Mouse (Mus musculus) c-Kit-positive CD71-negative TER-119-negative erythroid progenitor cells, embryonic 14.5 days (primary cell): ENCODE results near the gene Saysd1.

Experiments
- DNase-seq: peaks from one replicate; pipeline ENCODE4 v3.0.0-alpha.2; 2013; ENCODE audit warnings: low read depth

Gene Saysd1

DNA sequence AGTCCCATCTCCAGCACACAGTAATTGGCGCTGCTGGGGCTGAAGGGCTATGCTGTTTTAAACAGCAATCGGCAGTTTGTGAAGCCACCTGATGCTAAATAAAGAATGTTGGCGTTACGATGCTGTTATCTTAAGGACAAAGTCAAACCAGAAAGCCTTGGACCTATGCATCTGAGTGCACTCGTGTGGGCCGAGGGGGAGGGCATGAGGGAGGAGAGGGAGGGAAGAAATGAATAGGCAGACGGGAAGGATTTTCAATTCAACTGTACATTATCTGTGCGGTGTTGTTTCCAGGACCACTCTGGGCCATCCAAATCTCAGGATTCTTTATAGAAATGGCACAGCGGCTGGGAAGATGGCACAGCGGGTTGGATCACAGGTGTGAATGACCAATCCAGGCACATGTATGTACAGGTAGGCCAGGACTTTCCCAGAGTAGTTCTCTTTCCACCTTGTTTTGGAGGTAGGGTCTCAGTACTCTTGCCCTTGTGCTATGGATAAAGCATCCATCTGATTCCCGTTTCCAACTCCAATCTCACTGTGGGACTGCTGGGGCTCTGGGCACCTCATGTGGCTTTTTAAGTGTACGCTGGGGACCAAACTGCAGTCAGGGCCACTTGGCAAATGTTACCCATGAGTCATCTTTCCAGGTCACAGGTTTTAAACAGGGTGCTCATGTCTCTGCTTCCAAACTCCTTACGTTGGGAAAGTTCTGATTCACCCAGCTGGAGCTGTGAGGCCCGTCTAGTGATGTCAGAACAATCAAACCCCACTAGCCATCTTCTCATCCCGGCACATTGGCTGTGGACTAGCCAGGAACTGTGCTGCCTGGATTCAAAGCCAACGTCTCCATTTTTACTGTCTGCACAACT is at the start of gene Saysd1:
Gene Saysd1 (minus strand): TSS at position 51 of the 872 bp plus-strand sequence.
- DNase-seq, result no peak

DNA sequence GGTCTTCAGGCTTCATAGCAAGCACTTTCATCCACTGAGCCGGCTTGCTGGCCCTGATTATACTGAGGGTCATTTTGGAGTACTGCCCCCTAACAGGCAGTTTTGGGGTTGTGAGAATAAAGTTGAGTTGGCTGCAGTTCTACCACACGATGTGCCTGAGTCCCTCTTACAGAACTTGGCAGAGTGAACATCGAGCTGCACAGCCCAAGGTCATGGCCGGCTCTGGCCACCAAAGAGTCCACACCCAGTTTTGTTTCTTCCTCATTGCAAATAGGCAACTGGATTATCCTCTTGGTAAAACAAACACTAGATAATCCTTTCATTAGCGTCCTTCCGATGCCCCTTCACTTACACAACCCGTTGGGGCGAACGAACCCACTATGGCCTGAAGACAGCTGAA is 47.1 kb upstream of the Saysd1 start:
- no peak for DNase-seq

DNA sequence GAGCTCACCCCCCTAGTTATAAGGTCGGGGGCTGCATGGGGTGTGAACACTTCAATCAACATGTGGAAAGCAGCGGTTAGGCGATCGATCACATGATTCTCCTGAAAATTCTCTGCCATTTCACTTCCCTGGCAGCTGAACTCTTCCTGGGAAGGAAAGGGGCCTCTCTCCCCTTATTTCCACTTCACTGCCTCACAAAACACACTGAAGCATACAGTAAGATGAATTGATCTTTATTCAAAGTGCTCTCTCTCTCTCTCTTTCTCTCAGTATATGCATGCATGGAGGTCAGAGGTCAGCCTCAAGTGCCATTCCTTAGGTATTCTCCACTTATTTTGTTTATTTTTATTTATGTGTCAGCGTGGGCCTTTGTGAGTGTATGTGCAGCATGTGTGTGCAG is 45.4 kb upstream of the Saysd1 start:
- DNase-seq, result no peak

DNA sequence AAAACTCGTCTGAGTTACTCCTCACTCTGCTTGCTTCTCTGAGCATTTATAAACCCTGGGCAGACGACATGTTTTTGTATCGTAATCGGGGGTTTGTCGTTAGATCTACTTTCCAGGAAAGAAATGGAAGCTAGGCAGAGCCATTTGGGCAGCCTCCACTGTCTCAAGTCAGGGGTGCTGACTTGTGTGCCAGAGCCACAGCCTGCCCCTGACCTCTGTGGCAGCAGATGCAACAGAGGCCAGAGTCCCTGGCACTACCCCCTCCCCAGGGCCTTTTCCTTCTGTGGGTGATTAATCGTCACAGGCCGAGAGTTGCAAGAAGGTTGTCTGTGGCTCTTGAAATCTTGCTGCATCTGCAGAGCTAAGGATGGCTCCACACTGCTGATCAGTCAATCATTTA is 44.3 kb upstream of the Saysd1 start:
- no peak for DNase-seq

- DNase-seq, result peak; percentile 80
Observed at GRCm38 (mm10) chr14:20181466-20181921, 43.2 kb upstream of the Saysd1 start, which contains the start of gene Kcnk5. TSS of gene Kcnk5 (minus strand) at chr14:20181809.

DNA sequence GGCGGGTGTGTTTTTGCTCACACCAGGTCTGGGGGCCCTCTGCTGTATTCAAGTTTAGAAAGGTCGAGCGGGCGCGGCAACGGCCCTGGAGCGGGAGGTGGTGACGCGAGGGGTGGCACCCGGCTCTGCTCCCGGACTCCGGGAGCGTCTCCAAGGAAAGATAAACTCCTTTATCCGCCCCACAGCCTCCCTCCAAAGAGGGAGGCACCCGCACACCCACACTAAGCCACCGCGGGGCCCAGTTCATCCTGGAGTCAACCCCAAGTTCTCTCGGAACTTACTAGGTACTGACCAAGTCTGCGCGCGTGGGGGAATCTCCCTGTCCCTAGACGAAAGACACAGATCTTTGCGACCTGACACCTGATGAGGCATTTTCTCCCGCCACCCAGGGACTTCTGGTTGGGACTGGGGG is 42.4 kb upstream of the Saysd1 start:
- no peak for DNase-seq

GRCm38 (mm10) chr14:20180304-20180703 is 42.0 kb upstream of the Saysd1 start:
- DNase-seq, result no peak

DNA sequence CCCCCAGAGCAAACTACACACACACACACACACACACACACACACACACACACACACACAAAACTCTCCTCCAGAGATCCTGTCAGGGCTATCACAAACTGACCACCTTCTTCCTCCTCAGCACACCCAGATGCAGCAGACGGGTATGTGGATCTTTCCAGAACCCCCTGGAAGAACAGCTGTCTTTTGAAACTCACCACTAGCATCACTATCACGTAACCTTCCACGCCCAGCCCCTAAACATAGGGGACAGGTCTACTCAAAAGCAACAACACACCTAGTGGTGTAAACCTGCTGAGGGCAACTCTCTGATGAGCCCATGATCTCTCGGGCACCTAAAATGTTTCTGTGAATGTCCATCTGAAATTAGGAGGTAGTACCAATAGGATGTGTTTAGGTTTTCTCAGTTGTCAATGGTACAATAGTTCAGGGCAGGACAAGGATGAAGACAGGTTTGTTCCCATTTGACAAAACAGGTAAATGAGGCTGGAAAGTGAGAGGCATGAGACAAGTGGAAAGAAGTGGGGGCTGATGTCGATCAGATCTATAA is 41.5 kb upstream of the Saysd1 start:
- no peak for DNase-seq

- no peak for DNase-seq
Observed at GRCm38 (mm10) chr14:20179080-20179479, 40.7 kb upstream of the Saysd1 start.

DNA sequence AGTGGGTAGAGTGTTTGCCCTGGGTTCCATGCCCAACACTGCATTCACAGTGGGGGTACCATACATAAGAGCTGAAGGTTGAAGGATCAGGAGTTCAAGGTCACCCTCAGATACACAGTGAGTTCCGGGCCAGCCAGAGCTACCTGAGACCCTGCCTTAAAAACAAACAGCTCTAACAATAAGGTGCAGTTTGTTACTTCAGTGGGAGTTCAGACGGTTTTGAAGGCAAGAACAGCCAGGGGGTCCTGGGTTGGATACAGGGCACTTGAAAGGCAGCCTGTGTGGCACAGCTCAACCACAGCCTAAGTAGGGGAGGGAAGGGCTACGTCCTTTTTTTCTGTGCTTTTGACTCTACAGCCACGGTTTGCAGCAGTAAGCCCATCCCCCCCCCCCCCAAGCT is 40.3 kb upstream of the Saysd1 start:
- DNase-seq, result no peak

- no peak for DNase-seq
Observed at GRCm38 (mm10) chr14:20177494-20178123, 39.3 kb upstream of the Saysd1 start.

- DNase-seq, result no peak
Observed at GRCm38 (mm10) chr14:20175705-20176104, 37.4 kb upstream of the Saysd1 start.

DNA sequence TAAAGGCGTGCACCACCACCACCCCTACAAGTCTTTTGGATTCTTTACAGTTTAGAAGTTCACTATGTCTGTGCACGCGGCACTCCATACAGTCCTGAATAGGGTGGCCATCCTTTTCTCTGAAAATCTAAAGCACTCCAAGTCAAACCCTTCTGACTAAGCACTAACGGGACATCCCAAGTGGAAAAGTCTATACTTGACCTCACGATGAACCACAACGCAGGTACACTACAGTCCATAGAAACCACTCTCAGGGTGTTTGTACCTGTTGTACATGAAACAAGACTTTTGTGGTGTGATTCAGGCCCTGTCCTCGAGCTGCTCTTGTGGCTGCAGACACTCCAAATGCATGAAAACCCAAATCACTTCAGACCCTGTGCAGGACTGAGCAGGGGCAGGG is 36.8 kb upstream of the Saysd1 start:
- no peak for DNase-seq

DNA sequence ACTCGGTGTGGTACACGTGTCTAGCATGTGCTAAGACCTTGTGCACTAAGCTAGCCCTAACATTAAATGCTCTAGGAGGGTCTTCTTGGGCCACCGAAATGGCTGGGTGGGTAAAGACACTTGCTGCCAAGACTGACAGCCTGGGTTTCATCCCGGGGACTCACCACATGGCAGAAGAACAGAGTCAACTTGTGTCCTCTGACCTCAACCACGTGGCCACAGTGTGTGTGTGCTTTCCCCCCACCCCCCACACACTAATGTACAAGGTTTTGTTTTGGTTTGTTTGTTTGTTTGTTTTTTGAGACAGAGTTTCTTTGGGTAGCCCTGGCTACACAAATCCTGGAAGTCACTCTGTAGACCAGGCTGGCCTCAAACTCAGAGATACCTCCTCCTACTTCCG is 36.4 kb upstream of the Saysd1 start:
- DNase-seq, result no peak

DNA sequence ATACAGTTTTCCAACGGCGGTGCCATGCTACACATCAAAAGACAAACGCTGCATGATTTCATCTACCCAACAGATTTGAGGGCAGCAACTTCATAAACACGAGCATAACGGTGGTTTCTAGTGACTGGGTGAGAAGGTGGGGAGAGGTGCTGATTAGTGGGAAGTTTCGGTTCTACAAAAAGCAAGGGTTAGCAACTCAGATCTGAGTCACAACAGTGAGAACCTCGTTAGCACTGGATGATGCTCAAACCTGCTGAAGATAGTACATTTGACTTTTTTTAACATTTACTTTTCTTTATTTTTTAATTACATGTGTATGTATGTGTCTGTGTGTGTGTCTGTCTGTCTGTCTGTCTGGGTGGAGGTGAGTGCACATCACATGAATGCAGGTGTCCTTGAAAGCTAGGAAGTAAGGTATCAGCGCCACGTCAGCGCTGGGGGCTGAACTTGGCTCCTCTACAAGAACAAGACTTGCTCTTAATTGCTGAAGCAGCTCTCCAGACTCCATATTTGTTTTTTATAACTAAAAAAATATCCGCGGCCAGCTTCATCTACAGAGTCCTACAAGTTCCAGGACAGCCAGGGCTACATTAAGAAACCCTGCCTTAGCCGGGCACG is 35.6 kb upstream of the Saysd1 start:
- no peak for DNase-seq

DNA sequence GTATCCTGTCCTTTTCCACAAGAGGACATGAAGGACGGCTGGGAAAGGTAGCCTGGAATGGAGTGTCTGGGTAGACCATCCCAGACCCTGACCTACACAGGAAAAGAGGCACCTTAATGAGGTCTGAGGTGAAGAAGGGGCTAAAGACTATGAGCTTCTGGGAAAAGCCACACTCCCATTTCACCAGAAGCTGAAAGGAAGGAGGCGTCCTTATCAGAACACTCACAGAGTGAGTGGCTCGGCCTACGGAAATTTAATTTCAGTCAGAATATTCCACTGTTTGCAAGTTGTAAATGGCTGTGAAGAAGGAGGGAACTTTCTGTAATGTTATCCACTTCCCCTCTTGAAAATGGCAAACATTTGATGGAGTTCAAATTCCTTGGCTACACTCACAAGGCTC is 34.6 kb upstream of the Saysd1 start:
- DNase-seq, result no peak

- no peak for DNase-seq
Observed at GRCm38 (mm10) chr14:20172509-20172908, 34.2 kb upstream of the Saysd1 start.

GRCm38 (mm10) chr14:20171840-20172239 is 33.5 kb upstream of the Saysd1 start:
- no peak for DNase-seq

GRCm38 (mm10) chr14:20169251-20169650 is 30.9 kb upstream of the Saysd1 start:
- DNase-seq, result no peak

GRCm38 (mm10) chr14:20168478-20168877 is 30.1 kb upstream of the Saysd1 start:
- no peak for DNase-seq

- DNase-seq, result no peak
Observed at GRCm38 (mm10) chr14:20168054-20168453, 29.7 kb upstream of the Saysd1 start.

DNA sequence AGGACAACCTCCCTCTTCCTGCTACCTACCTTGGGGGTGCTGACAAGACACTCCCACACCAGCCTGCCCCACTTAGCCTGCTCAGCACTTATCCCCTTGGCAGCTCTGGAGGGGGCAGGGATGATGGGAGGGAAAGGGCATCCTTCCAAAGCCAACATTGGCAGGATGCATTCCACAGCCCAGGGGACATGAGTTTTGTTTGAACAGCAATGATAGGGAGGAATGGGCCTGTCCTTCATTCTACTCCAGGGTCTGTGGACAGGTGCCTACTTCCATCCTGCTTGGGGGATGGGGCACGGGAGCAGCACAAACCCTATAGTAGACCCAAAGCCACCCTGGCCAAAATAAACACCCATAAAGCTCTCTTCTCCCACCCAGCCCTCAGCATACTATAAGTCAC is 27.1 kb upstream of the Saysd1 start:
- no peak for DNase-seq

DNA sequence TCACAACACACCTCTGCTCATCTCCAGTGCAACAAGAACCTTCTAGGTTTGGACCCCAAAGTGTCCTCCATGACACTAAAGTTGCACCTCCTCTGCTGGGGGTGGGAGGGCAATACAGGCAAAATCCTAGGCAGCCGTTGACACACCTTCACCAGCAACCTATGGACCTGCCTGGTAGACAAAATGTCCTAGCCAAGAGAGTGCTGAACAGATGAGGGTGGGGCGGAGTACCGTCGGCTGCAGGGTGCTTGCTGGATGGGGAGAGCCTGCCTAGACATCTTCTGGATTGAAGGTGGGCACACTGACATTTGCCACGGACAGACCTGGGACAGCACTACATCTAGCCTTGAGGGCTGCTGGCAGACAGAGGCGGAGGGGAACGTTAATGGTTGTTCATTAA is 26.1 kb upstream of the Saysd1 start:
- no peak for DNase-seq
